Mouse (Mus musculus) mesoderm, embryonic 11.5 days (tissue): ENCODE measurements at regions not wholly inside any gene's neighbourhood (a gene's known extent, or its start where the extent isn't known, plus 50 kb on each side); places are given as distances from the start of the nearest gene placed in this dataset.

Source experiments
- DNase-seq: peaks from one replicate; pipeline ENCODE4 v3.0.0-alpha.2; 2012; ENCODE audit warnings: low read depth, low spot score

DNA sequence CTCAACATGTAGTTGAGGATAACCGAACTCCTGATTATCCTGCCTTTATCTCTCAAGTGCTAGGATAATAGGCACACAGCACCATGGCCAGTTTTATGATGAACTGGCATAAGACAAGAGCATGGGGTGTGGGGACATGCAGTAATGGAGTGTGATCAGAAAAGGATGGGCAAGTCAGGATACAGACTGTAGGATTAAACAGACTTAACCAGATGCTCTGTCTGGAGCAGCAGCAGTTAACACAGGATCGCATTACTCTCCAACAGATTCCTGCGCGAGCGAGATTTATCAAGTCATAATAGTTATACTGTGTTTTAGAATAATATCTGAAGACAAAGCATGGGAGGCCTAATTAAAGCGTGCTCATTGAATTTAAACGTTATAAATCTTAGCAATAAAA, 51.8 kb upstream of the Adtrp start:
- no peak for DNase-seq

DNA sequence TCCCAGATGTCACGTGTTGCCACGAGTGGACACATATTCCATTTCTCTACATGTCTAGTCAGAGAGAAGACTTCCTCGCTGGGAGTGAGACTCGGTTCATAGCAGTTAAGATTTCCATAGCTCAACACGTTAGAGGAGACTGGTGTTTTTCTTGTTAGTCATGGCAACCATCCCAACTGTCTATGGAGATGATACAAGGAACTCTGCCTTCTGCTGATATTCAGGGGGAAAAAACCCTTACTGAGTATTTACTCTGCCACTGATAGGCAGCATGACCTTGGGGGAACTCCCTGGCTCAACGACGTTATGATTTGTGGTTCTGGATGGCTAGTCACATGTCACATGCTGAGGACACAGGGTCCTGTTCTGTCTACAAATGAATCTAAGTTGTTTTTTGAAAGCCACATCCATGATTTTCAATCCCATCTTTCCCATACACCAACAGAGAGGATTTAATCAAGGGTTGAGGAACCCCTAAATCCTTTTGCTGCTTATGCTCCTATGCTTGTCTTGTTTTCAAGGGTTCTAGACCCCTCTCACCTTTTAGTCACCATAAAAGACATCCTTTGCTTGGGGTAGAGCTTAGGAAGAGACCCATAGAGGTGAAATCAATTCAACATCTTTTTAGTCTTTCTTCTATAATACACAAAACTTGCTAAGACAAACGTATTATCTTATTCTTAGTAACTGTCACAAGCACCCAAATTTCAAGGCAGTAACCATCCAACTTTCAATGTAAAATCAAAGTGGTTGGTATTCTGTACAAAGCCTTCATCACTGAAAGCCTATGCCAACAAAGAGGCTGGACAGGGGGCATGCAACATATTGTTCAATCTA, 50.2 kb upstream of the Adtrp start:
- no peak for DNase-seq
